Mouse (Mus musculus): Measurements from ENCODE around the gene Olfr1312.
"Not testable (repeated sequence)": the region's sequence is repeated elsewhere in the genome, so short reads cannot be mapped to it uniquely, and the experiment has no call there.

- TF ChIP-seq POLR2A (IDR thresholded peaks at IDR 0.05; ENCODE audit: extremely low read depth, insufficient read depth, low read length); CTCF (IDR thresholded peaks at IDR 0.05; ENCODE audit: low read depth, low read length): not testable (repeated sequence)
These were observed 23.1 kb downstream of the Olfr1312 start for GRCm38 (mm10) chr2:112026971-112027370.

Measured in liver, adult 2 months (tissue).